Mouse (Mus musculus): ENCODE data around the gene Lekr1. TPM values are rescaled to one million over a fixed set of nuclear protein-coding genes. Genes with fewer than 3 reads are reported as not detected.

The Lekr1 gene
- total RNA-seq, 1 experiment from 2014 or later = 7.8 TPM

DNA sequence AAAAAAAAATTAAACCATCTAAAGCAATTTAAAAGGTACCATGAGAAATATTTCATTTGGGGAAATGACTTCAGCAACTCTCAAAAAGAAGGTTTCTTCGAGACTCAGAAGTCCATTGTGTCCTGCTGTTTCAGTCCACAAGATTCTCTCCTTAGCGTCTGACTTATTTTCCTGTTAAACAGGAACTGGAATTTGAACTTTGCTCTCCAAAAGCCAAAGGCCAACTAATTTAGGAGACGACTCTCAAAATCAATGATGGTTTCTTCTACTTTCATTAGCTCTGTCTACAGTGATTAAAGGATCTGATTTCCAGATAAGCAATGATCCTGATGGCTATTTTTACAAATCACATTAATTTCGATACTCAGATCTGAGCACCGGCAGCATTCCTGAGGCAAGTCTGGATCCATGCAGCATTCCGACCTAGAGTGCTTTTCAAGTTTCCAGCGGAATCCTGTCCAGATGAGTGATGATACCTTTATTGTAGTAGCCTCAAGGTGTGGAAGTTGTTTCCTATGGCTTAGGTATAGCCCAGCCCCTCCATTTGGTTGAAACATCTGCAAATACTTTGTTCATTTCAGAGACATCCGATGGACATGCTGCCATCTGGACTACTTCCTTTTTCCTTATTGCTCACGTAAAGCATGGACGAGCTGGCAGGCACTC is 11.4 kb upstream of the Lekr1 start:
- ATAC-seq (replicated peaks; ENCODE audit: low read depth, poor library complexity, severe bottlenecking) = no peak

DNA sequence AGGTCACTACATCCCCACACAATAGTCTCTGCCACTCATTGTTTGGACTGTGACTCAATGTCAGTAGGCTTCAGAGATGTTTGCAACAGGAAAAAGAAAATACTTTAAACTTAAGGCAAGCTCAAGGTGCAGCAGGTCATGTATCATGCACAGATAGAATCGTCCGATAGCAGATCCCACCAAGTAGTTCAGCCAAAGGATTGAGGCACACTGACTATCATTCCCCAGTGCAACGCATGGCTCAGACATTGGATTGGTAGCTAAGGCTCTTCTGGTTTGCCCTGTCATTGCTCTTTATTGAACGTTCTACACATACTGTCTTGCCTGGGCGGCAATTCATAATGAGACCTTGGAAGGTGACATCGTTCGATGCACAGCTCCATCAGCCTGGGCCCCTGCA is 9.6 kb upstream of the Lekr1 start:
- ATAC-seq (replicated peaks; ENCODE audit: low read depth, poor library complexity, severe bottlenecking) = no peak

DNA sequence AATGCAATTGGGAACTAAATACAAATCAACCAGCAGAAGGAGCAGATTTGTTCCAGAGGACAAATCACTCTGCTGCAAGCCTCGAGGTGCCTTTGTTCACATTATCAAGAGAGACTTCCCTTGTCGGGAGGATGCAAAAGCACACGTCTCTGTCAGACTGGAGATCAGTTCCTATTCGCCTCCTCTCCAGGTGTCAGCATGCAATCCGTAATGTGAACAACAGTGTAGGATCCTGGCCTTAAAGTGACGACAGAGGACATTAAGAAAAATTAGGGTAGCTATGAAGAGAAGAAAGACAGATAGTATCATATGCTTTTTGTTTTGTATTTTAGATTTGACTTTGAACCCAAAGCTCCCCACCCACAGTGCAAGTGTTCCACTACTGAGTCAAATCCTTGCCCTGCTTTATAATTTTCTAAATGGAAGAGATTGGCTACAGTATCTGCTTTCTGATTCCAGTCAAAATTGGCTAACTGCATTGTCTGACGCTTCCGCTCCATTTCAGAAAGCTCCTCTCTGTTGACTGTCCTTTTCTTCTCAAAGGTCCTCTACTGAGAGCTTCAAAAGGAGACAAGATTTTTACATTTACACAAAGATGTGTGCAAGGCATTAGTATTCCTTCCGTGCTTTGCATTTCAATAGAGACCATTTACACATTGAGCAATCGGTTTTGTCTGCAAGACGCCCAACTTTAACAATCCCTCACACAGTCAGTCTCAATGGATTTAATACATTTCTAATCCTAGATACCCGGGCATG is 8.9 kb upstream of the Lekr1 start:
- no peak for ATAC-seq (replicated peaks; ENCODE audit: low read depth, poor library complexity, severe bottlenecking)

DNA sequence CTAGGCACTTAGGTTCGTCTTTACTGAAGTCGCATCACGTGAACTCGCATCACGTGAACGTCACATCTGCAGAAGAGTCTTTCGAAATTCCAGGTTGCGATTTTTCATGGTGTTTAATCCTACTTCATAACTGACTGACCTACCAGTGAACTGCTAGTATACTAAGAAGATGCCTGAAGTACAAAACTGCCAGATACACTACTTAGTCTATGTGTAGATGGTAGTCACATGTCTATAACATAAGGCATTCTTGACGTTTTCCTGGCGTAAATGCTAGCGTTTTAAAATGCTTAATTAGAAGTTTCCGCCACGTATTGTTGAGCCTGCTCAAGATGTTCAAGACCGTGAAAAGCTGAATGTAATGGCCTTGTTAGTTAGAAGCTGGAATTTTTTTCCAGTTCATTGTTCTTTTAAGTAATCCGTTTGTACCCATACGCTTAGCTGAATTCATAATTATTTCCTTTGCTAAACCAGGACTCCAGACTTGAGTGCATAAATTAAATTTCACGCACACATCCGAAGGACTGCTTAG is 7.9 kb upstream of the Lekr1 start:
- no peak for ATAC-seq (replicated peaks; ENCODE audit: low read depth, poor library complexity, severe bottlenecking)

DNA sequence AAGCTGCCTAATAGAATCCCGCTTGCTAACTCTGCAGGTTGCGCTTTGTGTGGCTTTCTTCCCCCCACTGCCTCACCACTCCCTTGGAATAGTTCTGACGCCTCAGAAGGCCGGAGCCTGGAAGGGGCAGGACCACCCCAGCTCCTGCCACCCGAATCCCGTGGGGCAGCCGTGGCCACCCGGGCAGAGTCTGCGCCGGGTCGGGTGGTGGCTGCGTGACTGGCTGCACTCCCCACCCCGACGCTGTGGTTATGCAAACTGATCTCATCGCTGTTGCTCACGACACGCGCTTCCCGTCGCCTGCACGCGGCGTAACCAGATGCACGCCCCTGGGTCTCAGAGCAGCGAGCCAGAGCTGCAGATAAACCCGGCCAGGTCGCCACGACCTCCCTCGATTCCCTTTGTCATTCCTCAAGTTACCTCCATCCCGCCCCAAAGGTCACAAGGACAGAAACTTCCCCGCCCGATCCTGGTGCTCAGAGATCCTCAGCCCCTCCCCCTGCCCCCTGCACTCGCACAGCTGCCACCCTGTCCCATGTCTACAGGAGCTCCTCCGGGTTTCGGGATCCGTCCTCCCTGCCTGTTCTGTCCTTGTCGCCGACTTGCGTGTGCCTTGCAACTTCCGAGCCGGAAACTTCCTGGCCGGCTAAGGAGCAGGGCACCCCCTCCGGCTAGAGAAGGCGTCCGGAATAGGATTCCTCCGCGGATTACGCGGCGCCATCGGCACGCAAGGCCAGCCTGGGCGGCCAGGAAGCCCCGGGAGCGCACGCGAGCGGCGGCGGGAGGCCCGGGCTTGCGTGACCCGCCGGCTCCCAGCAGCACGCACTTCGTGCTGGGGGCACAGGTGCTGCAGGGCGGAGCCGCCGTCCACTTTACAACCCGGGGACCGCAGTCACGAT is 7.1 kb upstream of the Lekr1 start:
- ATAC-seq (replicated peaks; ENCODE audit: low read depth, poor library complexity, severe bottlenecking) = peak; percentile 90

DNA sequence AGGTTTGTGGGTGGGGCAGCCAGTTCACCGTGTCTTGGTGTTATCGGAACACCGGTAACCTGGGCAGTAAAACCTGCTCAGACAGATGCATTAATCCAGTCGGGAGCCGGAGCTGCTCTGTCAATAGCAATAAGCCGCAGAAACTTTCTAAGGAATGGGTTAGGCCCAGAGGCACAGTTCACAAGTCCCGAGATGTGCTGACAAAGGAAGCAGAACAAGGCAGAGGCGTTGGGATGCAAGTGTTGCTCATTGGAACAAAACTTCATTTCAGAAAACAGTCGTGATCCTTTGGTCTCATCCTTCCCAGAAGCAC is 6.5 kb upstream of the Lekr1 start:
- no peak for ATAC-seq (replicated peaks; ENCODE audit: low read depth, poor library complexity, severe bottlenecking)

DNA sequence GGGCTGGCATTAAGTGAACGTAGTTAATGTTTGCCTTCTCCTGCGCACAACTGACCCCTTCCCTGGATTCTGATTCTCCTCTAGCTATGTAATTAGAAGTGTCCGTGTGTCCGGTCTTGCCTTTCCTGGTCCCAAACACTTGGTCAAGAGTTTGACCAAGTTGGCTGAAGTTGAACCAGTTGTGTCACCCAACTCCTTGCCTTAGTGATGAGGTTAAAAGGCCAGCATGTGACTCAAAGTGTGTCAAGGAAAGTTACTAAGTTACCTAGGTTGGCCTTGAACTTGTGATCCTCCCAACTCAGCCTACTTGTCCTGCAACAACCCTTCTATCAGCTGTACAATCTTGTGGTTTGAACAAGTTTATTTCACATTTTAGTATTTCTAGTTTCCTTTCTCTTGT is 5.7 kb upstream of the Lekr1 start:
- ATAC-seq (replicated peaks; ENCODE audit: low read depth, poor library complexity, severe bottlenecking) = no peak

DNA sequence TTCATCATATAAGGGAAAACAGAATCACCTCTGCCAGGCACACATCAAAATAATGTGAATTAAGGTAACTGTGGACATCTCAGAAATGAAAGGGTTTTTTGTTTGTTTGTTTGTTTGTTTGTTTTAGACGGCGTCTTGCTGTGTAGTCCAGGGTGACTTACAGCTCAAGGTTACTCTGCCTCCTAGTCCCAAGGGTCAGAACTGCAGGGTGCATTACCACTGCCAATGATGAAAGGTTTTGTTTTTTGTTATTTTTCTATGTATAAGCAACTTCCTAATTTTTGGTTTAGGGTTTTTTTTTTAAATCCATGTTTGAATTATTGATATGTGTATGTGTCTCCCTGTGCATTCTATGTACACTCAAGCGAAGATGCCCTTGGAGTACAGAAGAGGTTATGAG is 4.3 kb upstream of the Lekr1 start:
- ATAC-seq (replicated peaks; ENCODE audit: low read depth, poor library complexity, severe bottlenecking) = no peak

DNA sequence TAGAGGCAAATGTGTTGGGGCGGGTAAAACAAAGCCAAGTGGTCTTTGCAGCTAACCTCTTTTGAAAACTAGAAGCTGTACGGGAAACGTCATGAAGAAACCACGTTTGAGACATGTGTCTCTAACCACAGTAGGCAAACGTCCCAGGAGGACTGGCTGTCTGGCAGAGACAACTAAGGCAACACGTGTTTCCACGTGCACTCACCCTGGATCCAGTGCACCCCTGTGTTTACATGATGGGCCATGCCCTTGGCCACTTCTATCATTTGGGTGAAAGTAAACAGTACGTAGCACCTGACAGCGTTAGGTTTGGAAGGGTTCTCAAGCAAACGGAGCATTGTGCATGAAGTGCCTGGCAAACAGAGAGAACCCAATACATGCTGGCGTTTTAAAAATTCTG is 2.9 kb upstream of the Lekr1 start:
- ATAC-seq (replicated peaks; ENCODE audit: low read depth, poor library complexity, severe bottlenecking) = no peak

DNA sequence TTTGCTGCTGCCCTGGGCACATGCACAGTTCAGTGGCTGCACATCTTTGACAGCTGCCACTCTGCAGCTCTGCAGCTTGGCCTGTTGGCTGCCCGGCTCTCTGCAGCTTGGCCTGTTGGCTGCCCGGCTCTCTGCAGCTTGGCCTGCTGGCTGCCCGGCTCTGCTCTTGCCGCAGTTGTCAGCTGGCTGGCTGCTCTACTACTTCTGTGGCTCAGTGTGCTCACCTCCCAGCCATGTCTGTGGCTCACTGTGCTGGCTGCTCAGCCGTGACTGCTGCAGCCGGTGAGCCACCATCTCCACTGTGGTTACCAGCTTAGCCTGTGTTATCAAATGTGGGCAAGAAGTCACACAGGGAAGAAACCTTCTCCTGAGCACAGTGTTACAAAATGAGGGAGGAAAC is 4.2 kb downstream of the Lekr1 start:
- ATAC-seq (replicated peaks; ENCODE audit: low read depth, poor library complexity, severe bottlenecking) = peak; percentile 33; the same call in 1 of the 2 replicates

DNA sequence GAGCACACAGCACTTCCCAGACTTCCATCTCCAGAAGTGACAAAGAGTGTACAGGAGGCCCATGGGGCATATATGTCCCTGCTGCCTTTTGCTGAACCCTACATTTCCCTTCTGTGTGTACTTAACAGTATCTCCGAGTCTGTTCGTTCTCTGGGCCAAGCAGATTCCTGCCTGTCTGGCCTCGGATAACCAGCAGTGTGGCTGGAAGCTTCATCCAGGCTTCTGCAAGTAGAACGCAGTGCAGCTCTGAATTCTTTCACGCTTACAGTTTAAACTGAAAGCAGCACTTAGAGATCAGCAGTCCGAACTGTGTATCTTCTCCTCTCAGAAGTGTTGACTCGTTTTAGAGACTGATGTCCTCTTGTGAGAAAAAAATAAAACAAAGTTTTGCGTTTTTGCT is 7.7 kb downstream of the Lekr1 start:
- no peak for ATAC-seq (replicated peaks; ENCODE audit: low read depth, poor library complexity, severe bottlenecking)

DNA sequence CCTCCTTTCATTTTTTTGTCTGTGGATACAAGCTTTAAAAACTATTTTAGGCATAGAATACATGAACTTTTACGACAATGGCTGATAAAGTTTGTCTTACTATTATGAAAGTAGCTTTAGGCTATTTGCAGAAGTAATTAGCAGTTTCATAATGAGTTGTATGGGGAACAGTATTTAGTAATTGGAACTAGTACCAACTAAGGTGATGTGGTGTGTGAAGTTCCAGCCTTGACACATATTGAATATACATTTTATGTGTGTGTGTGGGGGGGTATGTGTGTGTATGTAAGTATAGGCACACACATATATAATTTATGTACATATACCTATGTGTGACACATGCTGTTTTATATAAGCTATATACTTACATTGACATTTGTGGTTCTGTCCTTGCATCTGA is 14.6 kb downstream of the Lekr1 start:
- ATAC-seq (replicated peaks; ENCODE audit: low read depth, poor library complexity, severe bottlenecking) = peak; percentile 56; the same call in 1 of the 2 replicates

DNA sequence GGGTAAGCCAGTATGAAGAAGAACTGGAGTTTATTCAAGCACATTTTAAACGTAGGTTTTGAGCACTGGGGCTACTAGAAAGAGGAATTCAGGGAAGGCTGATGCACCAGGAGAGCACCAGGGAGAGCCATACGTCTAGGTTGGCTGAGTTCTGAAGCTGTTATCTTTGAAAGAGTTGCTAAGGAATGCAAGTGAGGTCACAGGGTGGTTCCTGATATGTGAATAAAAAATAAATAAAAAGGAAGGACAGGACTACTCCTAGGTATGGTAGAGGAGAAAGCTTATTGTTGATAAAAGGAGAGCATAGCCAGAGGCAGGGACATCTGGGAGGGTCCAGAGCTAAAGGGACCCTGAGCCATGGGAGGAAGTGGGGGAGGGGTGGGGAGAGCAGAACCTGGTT is 23.7 kb downstream of the Lekr1 start:
- ATAC-seq (replicated peaks; ENCODE audit: low read depth, poor library complexity, severe bottlenecking) = no peak

DNA sequence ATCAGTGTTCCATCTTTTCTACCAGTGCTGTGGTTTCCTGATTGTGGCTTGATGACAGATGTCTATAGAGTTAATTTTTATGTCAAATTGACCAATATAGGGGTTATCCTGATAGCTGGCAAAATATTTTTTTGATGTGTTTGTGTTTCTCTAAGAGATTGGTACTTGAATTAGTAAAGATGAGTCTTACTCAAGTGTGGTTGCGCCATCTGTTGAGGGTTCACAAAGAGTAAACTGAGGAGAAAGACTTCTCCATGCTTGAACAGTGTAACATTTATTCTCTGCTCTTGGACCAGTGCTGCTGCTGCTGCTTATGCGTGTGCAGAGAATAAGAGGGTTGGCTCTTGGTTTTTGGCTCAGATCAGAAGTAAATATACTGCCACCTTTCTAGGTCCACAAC is 24.8 kb downstream of the Lekr1 start:
- ATAC-seq (replicated peaks; ENCODE audit: low read depth, poor library complexity, severe bottlenecking) = no peak

DNA sequence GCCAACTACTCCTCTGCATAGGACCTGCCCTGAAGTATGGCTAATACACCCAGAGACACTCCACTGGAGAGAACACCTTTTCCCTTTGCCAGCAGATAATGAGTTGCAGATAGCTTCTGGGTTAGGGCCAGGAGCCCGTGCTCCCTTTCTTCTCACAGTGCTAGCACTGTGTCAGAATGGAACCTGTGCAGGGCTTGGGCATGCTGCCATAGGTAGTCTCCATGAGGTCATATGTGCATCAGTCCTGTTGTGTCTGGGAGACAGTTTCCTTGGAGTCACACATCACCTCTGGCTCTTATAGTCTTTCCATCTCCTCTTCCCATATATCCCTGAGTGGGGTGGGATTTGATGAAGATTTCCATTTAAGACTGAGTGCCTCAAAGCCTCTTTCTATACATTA is 33.7 kb downstream of the Lekr1 start:
- no peak for ATAC-seq (replicated peaks; ENCODE audit: low read depth, poor library complexity, severe bottlenecking)

DNA sequence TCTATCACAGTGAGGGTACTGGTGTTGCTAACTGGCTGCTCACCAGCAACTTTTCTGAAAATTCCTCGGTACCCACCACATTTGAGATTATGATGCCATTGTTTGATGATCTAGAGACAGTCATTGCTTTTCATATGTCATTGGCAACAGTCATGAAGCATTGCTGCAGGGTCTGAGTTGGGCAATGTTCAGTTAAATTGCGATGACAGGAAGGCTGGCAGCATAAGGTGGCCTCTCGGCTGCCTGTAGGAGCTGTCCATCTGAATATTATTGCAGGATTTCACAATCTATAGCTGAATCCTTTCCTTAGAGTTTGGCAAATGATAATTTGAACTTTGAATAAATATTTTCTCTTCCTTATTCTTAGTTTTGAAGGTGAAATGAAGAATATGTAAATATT is 48.3 kb downstream of the Lekr1 start:
- 0 out of 2 replicates have a peak, but pooled peaks have one; percentile 39 for ATAC-seq (replicated peaks; ENCODE audit: low read depth, poor library complexity, severe bottlenecking)

DNA sequence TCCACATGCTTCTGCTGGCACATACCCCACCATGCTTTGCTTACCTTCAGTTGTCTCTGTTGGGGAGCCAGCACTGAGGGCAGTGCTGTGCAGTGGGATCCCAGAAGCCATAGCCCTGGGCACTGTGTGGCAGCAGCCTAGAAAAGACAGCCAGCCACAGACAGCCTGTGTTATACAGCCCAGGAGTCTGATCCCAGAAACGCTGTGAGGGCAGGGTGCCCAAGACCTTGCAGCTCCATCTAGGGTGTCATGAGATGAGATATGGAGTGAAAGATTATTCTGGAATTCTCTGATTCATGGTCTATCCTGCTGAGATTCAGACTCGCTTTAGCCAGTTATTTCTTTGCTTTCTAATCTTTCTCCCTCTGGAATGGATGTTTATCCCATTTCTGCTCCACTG is 51.4 kb downstream of the Lekr1 start:
- ATAC-seq (replicated peaks; ENCODE audit: low read depth, poor library complexity, severe bottlenecking) = no peak

DNA sequence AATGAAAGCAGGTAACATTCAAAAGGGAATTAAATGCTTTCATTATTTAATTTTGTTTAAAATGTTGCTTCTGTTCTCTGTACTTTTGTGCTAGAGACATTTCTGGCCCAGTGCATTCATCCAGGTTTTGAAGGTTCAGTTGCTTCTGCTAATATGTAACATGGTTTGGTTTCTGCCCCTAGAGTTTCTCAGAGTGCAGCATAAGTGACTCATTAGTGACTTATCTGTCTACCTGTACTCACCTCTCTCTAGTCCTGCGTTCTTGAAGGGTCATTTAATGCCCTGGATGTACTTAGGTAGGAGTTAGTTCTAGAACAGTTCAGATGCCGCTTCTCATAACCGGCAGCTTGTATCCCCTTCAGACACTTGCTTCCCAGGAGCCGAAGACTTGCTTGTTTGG is 56.9 kb downstream of the Lekr1 start:
- ATAC-seq (replicated peaks; ENCODE audit: low read depth, poor library complexity, severe bottlenecking) = no peak

DNA sequence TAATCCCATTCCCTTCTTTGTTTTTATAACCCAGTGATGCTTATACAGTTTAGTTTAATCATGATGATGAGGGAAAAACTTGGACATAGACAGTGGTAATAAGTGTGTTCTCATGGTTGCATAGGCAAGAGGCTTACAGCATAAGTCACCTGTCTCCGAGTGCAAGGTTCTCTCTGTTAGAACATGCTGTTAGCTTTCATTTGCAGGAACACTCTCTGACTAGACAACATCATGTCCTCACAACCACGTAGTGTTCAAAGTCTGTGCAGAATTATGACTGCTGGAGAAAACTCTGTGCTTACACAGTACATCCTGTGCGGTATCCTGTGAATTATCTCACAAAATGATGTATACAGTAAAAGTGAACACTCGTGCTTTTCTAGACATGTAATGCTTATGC is 57.6 kb downstream of the Lekr1 start:
- ATAC-seq (replicated peaks; ENCODE audit: low read depth, poor library complexity, severe bottlenecking) = no peak

DNA sequence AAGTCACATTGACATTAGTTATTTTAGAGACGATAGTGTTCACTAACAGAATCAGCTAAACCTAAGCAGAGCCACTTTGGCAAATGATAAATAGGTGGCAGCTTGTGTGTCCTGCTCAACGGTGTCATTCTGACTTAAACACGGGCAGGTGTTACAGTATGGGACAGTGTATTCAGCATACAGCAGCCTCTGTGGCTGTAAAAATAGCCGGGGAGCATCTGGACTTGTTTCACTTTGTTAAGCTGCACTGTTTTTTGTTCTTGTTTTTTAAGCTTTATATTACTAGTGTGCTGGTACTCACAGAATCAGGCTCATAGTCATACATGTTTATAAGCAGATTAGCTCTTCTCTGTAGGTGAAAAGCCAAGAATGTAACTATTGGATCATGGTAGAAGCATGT is 71.8 kb downstream of the Lekr1 start:
- no peak for ATAC-seq (replicated peaks; ENCODE audit: low read depth, poor library complexity, severe bottlenecking)

DNA sequence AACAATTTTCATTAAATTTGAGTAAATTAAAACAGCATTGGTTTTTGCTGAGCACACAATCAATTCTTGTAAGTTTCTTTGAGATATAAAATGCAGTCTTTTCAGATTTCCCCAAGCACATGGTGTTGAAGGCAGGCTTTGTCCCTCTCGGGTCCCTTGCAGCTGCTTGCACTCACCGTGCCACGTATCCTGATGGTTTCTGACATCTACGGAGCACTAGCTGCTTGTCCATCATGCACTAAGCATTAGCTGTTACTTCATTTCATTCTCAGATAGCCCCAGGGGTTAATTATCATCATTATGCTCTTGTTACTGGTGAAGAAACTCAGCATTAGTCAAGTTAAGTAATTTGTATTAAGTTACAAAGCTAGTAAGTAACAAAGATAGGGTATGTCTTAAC is 78.9 kb downstream of the Lekr1 start:
- no peak for ATAC-seq (replicated peaks; ENCODE audit: low read depth, poor library complexity, severe bottlenecking)
